Mouse (Mus musculus) adrenal gland, postnatal 14 days (tissue): Measurements from ENCODE around the gene Pak1. TPM values are rescaled to one million over a fixed set of nuclear protein-coding genes. Genes with fewer than 3 reads are reported as not detected.
"Not testable (repeated sequence)": the region's sequence is repeated elsewhere in the genome, so short reads cannot be mapped to it uniquely, and the experiment has no call there.

Experiments used
- DNase-seq: peaks from one replicate; pipeline ENCODE4 v3.0.0; 2021; ENCODE audit warnings: mixed read lengths
- total RNA-seq: library from RNA; stranded (reverse); gene quantifications from 2 replicates; pipeline ENCODE4 v1.2.3, GENCODE M21; 2021

The Pak1 gene
- total RNA-seq, 1 experiment from 2014 or later, result 15.5 TPM

GRCm38 (mm10) chr7:97849557-97849956 lies 61.2 kb downstream of the Pak1 start:
- not testable (repeated sequence) for DNase-seq

GRCm38 (mm10) chr7:97850331-97850730 lies 62.0 kb downstream of the Pak1 start:
- peak; percentile 38 for DNase-seq

GRCm38 (mm10) chr7:97863512-97863911 lies 75.2 kb downstream of the Pak1 start:
- DNase-seq, result no peak

- DNase-seq, result no peak
These were observed 76.2 kb downstream of the Pak1 start for GRCm38 (mm10) chr7:97864531-97864930.

GRCm38 (mm10) chr7:97867866-97868265 lies 79.5 kb downstream of the Pak1 start:
- DNase-seq, result no peak

- DNase-seq, result no peak
These were observed 80.4 kb downstream of the Pak1 start for GRCm38 (mm10) chr7:97868766-97869165.

- DNase-seq, result no peak
These were observed 84.1 kb downstream of the Pak1 start for GRCm38 (mm10) chr7:97872396-97872795.

GRCm38 (mm10) chr7:97873317-97873716 lies 85.0 kb downstream of the Pak1 start:
- DNase-seq, result no peak

GRCm38 (mm10) chr7:97877846-97878538 lies 89.7 kb downstream of the Pak1 start:
- no peak for DNase-seq

GRCm38 (mm10) chr7:97911646-97912045 lies 123.3 kb downstream of the Pak1 start:
- DNase-seq, result no peak

GRCm38 (mm10) chr7:97914833-97915516 lies 126.6 kb downstream of the Pak1 start:
- DNase-seq, result no peak

- no peak for DNase-seq
These were observed 131.4 kb downstream of the Pak1 start, which contains the start of gene Gdpd4 for GRCm38 (mm10) chr7:97919742-97920141. Gdpd4 (plus strand) TSS chr7:97919955.

- DNase-seq, result no peak
These were observed 137.5 kb downstream of the Pak1 start for GRCm38 (mm10) chr7:97925819-97926218.

- DNase-seq, result no peak
These were observed 138.6 kb downstream of the Pak1 start for GRCm38 (mm10) chr7:97926978-97927377.

GRCm38 (mm10) chr7:97944485-97944884 lies 156.1 kb downstream of the Pak1 start:
- no peak for DNase-seq

Other genes with a start within 250 kb of the Pak1 start
- gene Aamdc, start 209.0 kb upstream of the Pak1 start, total RNA-seq, result 37.8 and 44.5 TPM in 2 replicates
- gene Rsf1, start 208.7 kb upstream of the Pak1 start, total RNA-seq, result 25.9 and 30.8 TPM in 2 replicates
- gene Clns1a, start 91.9 kb upstream of the Pak1 start, total RNA-seq, result 50.2 and 63.4 TPM in 2 replicates
- 4.9 and 8.7 TPM in 2 replicates for gene Aqp11, start 50.3 kb upstream of the Pak1 start, total RNA-seq
- not detected in 2 replicates for gene Gdpd4, start 131.4 kb downstream of the Pak1 start, total RNA-seq